Mouse (Mus musculus): ENCODE results near the gene Chad. TPM values are rescaled to one million over a fixed set of nuclear protein-coding genes. Genes with fewer than 3 reads are reported as not detected.

The Chad gene
- 14.1 and 17.3 TPM in 2 replicates for polyA plus RNA-seq (2015; fragmentation: Nextera tagmentation; extraction: Ambion mirVana)

DNA sequence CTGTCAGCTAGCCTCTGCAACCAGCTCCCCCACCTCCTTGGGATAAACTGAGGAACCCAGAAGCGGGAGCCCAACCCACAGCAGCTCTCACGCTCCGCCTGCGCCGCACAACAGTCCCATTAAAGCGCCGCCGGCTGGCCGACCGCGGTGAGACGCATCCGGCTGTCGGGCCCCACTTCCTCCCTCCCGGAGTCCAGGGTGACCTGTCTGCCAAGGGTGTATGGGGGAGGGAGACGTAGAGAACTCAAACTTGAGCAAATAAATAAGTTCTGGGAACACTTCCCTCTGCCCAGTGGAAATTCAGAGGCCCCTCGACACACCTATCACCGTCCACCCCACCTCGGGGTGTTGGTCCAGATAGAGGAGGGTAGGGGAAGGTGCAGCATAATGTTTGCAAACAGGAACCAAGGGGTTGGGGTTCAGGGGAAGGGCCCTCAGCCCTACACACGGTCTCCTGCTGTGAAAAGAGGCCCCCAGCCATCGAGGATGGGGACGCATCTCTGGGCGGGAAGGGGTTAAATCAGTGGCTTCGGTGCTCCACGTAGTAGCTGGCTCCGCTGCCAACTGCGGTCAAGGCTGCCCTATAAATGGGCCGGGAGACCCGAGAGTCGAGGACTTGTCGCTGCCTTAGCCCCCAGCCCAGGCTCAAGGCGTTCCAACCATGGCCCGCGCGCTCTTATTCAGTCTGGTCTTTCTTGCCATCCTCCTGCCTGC lies at the start of gene Chad:
TSS of gene Chad (plus strand) at position 611 of the 714 bp plus-strand sequence.
- ATAC-seq (ENCODE audit: low FRiP score, low read depth) = peak; percentile 20
- peaks cover 28% of the 10 kb centered on the region for H3K4me1 ChIP-seq
- peak within 1 kb of the TSS; percentile 70 for H3K27ac ChIP-seq
- H3K4me2 ChIP-seq (replicated peaks) = peak within 1 kb of the TSS; percentile 61
- H3K27me3 ChIP-seq = peaks cover 32% of the 10 kb centered on the region
- peak within 1 kb of the TSS; percentile 54 for H3K9ac ChIP-seq
- no peaks in the 10 kb centered on the region for H3K9me3 ChIP-seq
- H3K36me3 ChIP-seq = peaks cover 19% of the 10 kb centered on the region
- 3% methylated on average over 35 of the region's 35 CpGs for WGBS
- peak within 1 kb of the TSS; percentile 32 for H3K4me3 ChIP-seq

DNA sequence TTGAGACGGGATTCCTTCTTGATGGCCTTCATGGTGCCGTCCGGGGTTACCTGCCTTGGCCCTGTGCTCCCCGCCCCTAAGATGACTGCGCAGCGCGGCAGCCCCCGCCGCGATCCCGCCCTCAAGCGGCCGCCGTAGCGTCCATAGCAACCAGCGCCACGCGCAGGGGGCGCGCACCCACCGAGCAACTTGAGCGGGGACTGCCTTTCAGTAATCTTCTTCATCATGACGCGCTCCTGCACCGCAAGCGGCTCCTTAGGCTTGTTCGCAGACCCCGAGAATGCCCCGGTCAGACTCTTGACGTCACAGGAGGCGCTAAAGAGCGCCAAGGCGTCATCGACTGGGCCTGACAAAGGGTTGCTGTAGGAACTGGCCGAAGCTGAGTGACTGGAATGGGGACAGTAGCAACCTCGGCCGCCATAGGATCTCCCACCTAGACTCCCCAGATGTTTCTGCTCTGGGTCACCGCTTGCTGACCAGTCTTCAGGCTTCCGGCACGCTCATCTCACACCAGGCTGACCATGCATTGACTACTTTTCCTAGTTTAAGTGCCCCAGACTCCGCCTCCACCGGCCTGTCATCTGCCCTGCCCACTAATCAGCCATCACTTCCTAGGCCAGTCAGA lies 43.5 kb upstream of the Chad start, which contains the start of gene Mycbpap:
TSS of gene Mycbpap (minus strand) at position 524 of the 625 bp plus-strand sequence.
- H3K4me2 ChIP-seq (replicated peaks) = peak within 1 kb of the TSS; percentile 75
- H3K27me3 ChIP-seq = no peaks in the 10 kb centered on the region
- no peak within 1 kb of the TSS for H3K27ac ChIP-seq
- no peaks in the 10 kb centered on the region for H3K36me3 ChIP-seq
- H3K9ac ChIP-seq = peak within 1 kb of the TSS; percentile 69
- H3K4me1 ChIP-seq = peaks cover 17% of the 10 kb centered on the region
- peak; percentile 87 for ATAC-seq (ENCODE audit: low FRiP score, low read depth)
- under 1% methylated on average over 42 of the region's 42 CpGs for WGBS
- H3K4me3 ChIP-seq = peak within 1 kb of the TSS; percentile 57
- H3K9me3 ChIP-seq = no peaks in the 10 kb centered on the region

GRCm38 (mm10) chr11:94526171-94526879 lies 38.5 kb upstream of the Chad start:
- Histone ChIP-seq H3K9ac (no peak overlapping the region), H3K27ac (peak overlapping the region; percentile 22; the same call in 1 of the 2 replicates), H3K27me3 (no peaks in the 10 kb centered on the region), H3K4me2 (replicated peaks) (no peak overlapping the region), H3K9me3 (no peaks in the 10 kb centered on the region), H3K4me1 (peaks cover 28% of the 10 kb centered on the region), H3K4me3 (no peak overlapping the region), H3K36me3 (no peaks in the 10 kb centered on the region)
- WGBS = 19% methylated on average over 9 of the region's 9 CpGs
- ATAC-seq (ENCODE audit: low FRiP score, low read depth) = peak; percentile 49

DNA sequence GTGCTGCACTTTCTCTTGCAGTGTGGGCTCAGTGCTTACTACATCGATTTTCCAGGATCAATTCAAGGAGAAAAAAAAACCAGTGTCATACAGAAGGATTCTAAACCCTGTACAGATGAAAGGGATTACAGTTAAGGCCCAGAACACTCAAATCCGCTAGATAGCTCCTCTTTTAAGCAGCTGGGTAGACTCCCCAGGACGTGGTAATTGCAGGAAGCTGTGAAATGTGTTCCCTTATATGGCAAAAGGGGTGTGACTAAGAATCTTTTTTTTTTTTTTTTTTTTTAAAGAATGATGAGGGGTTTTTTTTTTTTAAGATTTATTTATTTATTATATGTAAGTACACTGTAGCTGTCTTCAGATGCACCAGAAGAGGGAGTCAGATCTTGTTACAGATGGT lies 36.0 kb upstream of the Chad start:
- 46% methylated on average over 3 of the region's 3 CpGs for WGBS
- no peak overlapping the region for H3K27ac ChIP-seq
- no peaks in the 10 kb centered on the region for H3K9me3 ChIP-seq
- H3K27me3 ChIP-seq = no peaks in the 10 kb centered on the region
- peaks cover 31% of the 10 kb centered on the region for H3K4me1 ChIP-seq
- H3K4me2 ChIP-seq (replicated peaks) = no peak overlapping the region
- no peak overlapping the region for H3K4me3 ChIP-seq
- no peaks in the 10 kb centered on the region for H3K36me3 ChIP-seq
- H3K9ac ChIP-seq = no peak overlapping the region
- ATAC-seq (ENCODE audit: low FRiP score, low read depth) = no peak

- H3K9ac ChIP-seq = no peak overlapping the region
- H3K4me3 ChIP-seq = no peak overlapping the region
- H3K27me3 ChIP-seq = no peaks in the 10 kb centered on the region
- 0 out of 2 replicates have a peak, but pooled peaks cover 18% of the 10 kb centered on the region for H3K4me1 ChIP-seq
- no peaks in the 10 kb centered on the region for H3K36me3 ChIP-seq
- no peak overlapping the region for H3K27ac ChIP-seq
- no peak overlapping the region for H3K4me2 ChIP-seq (replicated peaks)
- WGBS = 85% methylated on average over 8 of the region's 8 CpGs
- H3K9me3 ChIP-seq = no peaks in the 10 kb centered on the region
- no peak for ATAC-seq (ENCODE audit: low FRiP score, low read depth)
These were observed 31.7 kb upstream of the Chad start for GRCm38 (mm10) chr11:94533171-94533570.

- Histone ChIP-seq H3K4me2 (replicated peaks) (no peak overlapping the region), H3K9me3 (no peaks in the 10 kb centered on the region), H3K4me3 (no peak overlapping the region), H3K27ac (no peak overlapping the region), H3K4me1 (peaks cover 18% of the 10 kb centered on the region; the same call in 1 of the 2 replicates), H3K27me3 (no peaks in the 10 kb centered on the region), H3K9ac (no peak overlapping the region), H3K36me3 (peaks cover 12% of the 10 kb centered on the region)
- no peak for ATAC-seq (ENCODE audit: low FRiP score, low read depth)
- 50% methylated on average over 8 of the region's 8 CpGs for WGBS
These were observed 26.0 kb upstream of the Chad start for GRCm38 (mm10) chr11:94538733-94539292.

- Histone ChIP-seq H3K36me3 (peaks cover 12% of the 10 kb centered on the region), H3K27me3 (no peaks in the 10 kb centered on the region), H3K4me3 (no peak overlapping the region), H3K4me1 (peaks cover 27% of the 10 kb centered on the region), H3K9me3 (no peaks in the 10 kb centered on the region), H3K27ac (no peak overlapping the region), H3K4me2 (replicated peaks) (no peak overlapping the region), H3K9ac (no peak overlapping the region)
- WGBS = 80% methylated on average over 7 of the region's 7 CpGs
- ATAC-seq (ENCODE audit: low FRiP score, low read depth) = no peak
These were observed 25.1 kb upstream of the Chad start for GRCm38 (mm10) chr11:94539761-94540160.

GRCm38 (mm10) chr11:94542400-94542799 lies 22.4 kb upstream of the Chad start:
- H3K4me3 ChIP-seq = no peak overlapping the region
- H3K27ac ChIP-seq = no peak overlapping the region
- peaks cover 12% of the 10 kb centered on the region for H3K36me3 ChIP-seq
- H3K27me3 ChIP-seq = no peaks in the 10 kb centered on the region
- no peak for ATAC-seq (ENCODE audit: low FRiP score, low read depth)
- 85% methylated on average over 4 of the region's 4 CpGs for WGBS
- no peak overlapping the region for H3K9ac ChIP-seq
- no peaks in the 10 kb centered on the region for H3K9me3 ChIP-seq
- H3K4me2 ChIP-seq (replicated peaks) = no peak overlapping the region
- H3K4me1 ChIP-seq = peaks cover 14% of the 10 kb centered on the region

DNA sequence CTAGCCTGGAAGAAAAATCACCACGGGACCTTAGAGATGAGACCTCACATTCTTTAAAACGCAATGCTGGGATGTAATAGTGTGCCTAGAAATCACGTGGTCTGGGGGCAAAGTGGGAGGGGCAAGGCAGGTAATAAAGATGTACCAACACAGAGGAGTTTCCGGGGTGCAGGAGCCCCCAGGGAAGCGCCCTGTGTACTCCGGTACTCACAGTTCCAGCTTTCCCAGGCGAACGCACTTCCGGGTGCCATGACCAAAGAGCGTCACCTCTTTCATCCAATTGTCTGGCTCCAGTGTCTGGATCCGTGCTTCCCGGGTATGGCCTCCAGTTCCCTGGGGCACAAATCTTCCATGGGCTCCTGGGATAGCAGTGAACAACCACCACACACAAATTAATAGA lies 21.5 kb upstream of the Chad start:
- no peak overlapping the region for H3K9ac ChIP-seq
- peaks cover 12% of the 10 kb centered on the region for H3K36me3 ChIP-seq
- H3K9me3 ChIP-seq = no peaks in the 10 kb centered on the region
- 85% methylated on average over 12 of the region's 12 CpGs for WGBS
- no peak overlapping the region for H3K4me2 ChIP-seq (replicated peaks)
- no peaks in the 10 kb centered on the region for H3K27me3 ChIP-seq
- no peak for ATAC-seq (ENCODE audit: low FRiP score, low read depth)
- H3K27ac ChIP-seq = no peak overlapping the region
- peaks cover 19% of the 10 kb centered on the region for H3K4me1 ChIP-seq
- H3K4me3 ChIP-seq = no peak overlapping the region

DNA sequence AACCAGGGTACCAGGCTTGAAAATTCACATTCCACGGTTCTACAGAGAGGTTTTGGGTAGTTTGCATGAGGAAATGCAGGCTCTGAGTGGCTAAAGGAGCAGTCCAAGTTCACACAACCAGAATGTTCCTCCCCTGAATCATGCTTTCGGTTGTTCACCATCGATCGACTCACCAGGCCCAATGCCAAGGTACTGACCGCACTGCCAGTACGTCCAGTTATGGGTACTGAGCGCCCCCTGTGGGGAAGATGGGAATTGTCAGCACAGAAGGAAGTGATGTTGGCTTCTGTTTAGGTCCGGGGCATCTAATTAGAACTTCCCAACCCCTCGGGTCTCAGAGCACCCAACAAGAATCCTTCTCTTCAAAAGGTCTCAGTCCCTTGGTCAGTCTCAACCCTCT lies 20.9 kb upstream of the Chad start:
- Histone ChIP-seq H3K36me3 (peaks cover 12% of the 10 kb centered on the region), H3K27ac (no peak overlapping the region), H3K4me1 (peaks cover 18% of the 10 kb centered on the region), H3K9ac (no peak overlapping the region), H3K9me3 (no peaks in the 10 kb centered on the region), H3K4me2 (replicated peaks) (peak overlapping the region; percentile 54), H3K4me3 (peak overlapping the region; percentile 19; the same call in 1 of the 2 replicates), H3K27me3 (no peaks in the 10 kb centered on the region)
- ATAC-seq (ENCODE audit: low FRiP score, low read depth) = no peak
- WGBS = 32% methylated on average over 9 of the region's 9 CpGs

DNA sequence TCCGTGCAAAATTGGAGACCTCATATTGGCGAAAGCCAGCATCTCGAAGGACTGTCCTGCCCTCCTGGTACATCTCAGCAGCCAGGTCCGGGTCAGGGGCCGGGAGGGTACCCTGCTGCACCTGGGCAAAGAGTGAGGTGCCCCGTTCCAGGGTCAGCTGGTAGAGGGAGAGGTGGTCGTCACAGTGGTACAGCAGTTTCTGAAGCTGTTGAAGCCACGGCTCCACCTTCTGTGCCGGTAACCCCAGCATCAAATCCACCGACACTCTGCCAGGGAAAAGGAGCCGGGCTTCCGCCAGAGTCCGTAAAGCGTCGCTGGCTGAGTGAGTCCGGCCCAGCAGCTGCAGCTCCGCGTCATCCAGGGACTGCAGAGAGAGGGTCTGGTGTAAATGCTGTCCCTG lies 20.4 kb upstream of the Chad start:
- Histone ChIP-seq H3K4me2 (replicated peaks) (peak overlapping the region; percentile 54), H3K4me3 (peak overlapping the region; percentile 19; the same call in 1 of the 2 replicates), H3K9me3 (no peaks in the 10 kb centered on the region), H3K27ac (no peak overlapping the region), H3K36me3 (peaks cover 12% of the 10 kb centered on the region), H3K27me3 (no peaks in the 10 kb centered on the region), H3K4me1 (peaks cover 21% of the 10 kb centered on the region), H3K9ac (peak overlapping the region; percentile 48; the same call in 1 of the 2 replicates)
- ATAC-seq (ENCODE audit: low FRiP score, low read depth) = no peak
- 51% methylated on average over 18 of the region's 18 CpGs for WGBS

GRCm38 (mm10) chr11:94546381-94546780 lies 18.5 kb upstream of the Chad start:
- Histone ChIP-seq H3K27ac (no peak overlapping the region), H3K4me3 (no peak overlapping the region), H3K4me1 (peaks cover 32% of the 10 kb centered on the region), H3K36me3 (peaks cover 12% of the 10 kb centered on the region), H3K27me3 (no peaks in the 10 kb centered on the region), H3K9me3 (no peaks in the 10 kb centered on the region), H3K9ac (no peak overlapping the region), H3K4me2 (replicated peaks) (no peak overlapping the region)
- WGBS = 93% methylated on average over 5 of the region's 5 CpGs
- ATAC-seq (ENCODE audit: low FRiP score, low read depth) = no peak

Measured in limb, embryonic 13.5 days (tissue).